Mouse (Mus musculus): ENCODE results near the gene Coq8a.

Coq8a gene

DNA sequence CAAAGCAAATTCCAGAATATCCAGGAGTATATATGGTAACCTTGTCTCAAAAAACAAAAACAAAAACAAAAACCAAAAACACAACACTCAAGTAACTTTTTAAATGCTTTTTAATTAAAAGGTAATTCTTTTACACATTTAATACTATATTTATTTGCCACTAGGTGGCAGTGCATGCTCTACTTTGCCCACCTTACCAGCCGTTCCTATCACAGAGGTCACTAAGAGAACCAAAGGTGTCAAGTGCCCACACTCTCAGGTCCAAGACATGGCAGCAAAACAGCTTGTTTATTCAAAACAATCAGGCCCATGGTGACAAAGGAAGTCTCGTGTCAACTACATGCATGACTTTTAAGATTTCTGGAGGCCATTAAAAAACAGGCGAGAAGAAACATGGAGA is 24.2 kb downstream of the Coq8a start:
- DNase-seq (ENCODE audit: low spot score): no peak

- DNase-seq (ENCODE audit: low spot score): no peak
Measured at GRCm38 (mm10) chr1:180174718-180175117, 24.7 kb downstream of the Coq8a start.

DNA sequence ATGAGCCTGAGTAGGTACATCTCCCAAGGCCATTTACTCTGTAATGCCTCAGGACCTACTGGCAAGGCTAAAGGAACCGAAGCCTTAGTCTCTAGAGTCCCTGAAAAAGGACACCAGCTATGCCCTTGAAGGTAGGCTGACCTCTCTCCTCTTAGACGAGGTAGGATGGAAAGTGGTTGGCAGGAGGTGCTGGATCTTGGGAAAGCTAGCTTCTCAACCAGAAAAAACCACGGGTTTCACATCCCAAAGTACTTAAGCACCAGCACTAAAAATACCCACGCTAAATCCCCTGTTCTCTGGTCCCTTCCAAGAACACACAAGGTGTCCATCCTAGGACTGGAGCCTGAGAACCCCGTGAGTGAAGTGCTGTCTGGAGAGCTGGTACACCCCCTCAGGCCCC is 26.4 kb downstream of the Coq8a start:
- no peak for DNase-seq (ENCODE audit: low spot score)

- peak; percentile 36 for DNase-seq (ENCODE audit: low spot score)
Measured at GRCm38 (mm10) chr1:180172600-180172999, 26.8 kb downstream of the Coq8a start.

- DNase-seq (ENCODE audit: low spot score): no peak
Measured at GRCm38 (mm10) chr1:180171883-180172282, 27.5 kb downstream of the Coq8a start.

DNA sequence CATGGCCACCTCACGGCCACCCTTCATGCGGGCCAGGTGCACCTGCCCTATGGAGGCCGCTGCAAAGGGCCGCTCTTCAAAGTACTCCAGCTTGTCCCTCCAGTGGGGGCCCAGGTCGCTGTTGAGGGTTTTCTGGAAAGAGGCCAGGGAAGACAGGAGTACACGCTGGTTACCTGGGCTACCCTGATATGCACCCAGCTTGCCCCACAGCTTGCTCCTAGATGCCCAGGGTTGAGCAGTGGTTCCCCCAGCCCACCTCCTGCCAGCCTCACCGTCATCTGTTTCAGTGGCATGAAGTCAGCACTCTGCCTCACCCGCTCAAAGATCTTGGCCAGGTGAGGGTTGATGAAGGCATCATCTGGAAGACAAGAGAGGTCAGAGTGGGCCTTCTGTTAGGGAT is 29.3 kb downstream of the Coq8a start:
- no peak for DNase-seq (ENCODE audit: low spot score)

- DNase-seq (ENCODE audit: low spot score): peak; percentile 39
Measured at GRCm38 (mm10) chr1:180169161-180169560, 30.2 kb downstream of the Coq8a start.

DNA sequence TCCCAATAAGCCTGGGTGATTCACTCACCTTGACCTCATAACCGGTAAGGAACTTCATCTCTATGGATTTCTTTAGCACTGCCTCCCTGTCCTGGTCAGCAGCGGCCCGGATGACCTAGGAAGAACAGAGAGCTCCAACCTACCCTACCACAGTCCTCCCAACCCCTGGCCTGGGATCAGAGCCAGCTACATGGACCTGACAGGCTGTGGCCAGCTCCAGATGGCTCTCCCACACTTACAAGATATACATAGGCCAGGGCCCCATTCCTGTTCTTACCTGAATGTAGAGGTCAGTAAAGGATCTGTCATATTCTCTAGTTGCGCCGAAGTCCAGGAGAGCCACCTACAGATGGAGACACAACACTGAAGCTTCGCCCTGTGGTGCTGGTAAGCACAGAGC is 31.1 kb downstream of the Coq8a start:
- peak; percentile 45 for DNase-seq (ENCODE audit: low spot score)

GRCm38 (mm10) chr1:180166533-180166932 is 32.9 kb downstream of the Coq8a start:
- peak; percentile 33 for DNase-seq (ENCODE audit: low spot score)

DNA sequence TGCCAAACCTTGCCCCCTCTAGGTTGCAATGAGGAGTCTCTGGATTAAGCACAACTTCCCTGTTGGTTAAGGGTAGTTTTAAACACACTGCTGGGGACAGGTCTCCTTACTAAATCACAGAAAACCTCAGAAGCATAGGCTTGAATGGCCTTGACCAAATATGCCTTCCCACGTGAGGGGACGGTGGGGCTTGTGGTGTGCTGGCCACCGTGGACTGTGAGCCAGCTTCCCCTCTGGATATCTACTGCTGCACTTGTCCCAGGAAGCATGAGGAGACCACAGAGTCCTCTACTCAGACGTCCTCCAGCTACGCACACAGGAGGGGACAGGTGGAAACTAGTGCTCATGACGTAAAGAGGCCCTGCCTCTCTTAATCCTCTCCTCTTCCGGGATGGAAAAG is 36.4 kb downstream of the Coq8a start:
- DNase-seq (ENCODE audit: low spot score): no peak

DNA sequence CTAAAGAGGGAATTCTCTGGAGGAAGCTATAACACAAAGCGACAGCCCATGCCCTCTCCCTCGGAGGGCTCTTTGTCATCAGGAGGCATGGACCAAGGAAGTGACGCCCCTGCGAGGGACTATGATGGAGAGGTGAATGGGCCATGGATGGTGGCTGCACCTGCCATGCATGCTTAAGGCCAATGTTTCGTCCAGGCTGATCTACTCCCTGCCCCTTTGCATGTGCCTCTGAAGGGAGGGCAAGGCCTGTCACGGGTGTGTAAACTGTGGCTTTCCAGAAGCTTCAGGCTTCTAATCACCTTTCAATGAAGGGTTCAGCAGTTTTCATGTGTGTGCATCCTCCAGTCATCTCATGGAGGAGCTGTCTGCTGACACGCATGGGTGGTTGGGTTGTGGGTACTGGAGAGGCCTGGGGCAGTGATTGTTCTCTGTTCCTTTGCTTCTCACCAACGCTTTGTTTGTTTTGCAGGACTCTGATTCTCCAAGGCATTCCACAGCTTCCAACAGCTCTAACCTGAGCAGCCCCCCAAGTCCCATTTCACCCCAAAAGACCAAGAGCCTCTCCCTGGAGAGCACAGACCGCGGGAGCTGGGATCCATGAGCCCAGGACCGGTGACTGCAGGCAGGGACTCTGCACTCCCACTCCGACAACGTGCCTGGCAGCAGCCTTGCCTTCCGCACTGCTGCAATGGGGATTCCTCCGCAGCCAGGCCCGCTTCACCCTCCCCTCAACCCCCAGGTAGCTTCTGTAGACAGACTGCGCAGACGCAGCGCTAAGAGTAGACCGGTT is 37.6 kb downstream of the Coq8a start:
- no peak for DNase-seq (ENCODE audit: low spot score)

GRCm38 (mm10) chr1:180161160-180161559 is 38.2 kb downstream of the Coq8a start:
- DNase-seq (ENCODE audit: low spot score): no peak

- no peak for DNase-seq (ENCODE audit: low spot score)
Measured at GRCm38 (mm10) chr1:180160545-180160944, 38.9 kb downstream of the Coq8a start.

DNA sequence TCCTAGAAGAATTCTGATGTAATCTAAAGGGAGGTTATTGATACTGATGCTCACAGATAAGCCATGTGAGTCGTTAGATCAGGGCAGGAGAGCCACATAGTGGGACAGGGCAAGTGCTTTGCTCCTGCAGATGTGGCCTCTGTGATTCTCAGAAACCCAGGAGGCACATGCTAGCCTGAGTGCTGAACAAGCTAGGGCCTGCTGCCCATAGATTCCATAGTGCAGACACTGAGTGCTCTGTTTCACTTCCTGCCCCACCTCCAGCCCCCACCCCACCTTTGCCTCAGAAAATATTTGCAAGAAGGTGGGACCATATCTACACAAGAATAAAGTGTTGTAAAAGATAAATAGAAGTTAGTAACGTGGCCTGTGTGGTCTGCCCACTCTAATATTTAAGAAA is 40.8 kb downstream of the Coq8a start:
- DNase-seq (ENCODE audit: low spot score): no peak

- no peak for DNase-seq (ENCODE audit: low spot score)
Measured at GRCm38 (mm10) chr1:180151191-180151590, 48.2 kb downstream of the Coq8a start.

DNA sequence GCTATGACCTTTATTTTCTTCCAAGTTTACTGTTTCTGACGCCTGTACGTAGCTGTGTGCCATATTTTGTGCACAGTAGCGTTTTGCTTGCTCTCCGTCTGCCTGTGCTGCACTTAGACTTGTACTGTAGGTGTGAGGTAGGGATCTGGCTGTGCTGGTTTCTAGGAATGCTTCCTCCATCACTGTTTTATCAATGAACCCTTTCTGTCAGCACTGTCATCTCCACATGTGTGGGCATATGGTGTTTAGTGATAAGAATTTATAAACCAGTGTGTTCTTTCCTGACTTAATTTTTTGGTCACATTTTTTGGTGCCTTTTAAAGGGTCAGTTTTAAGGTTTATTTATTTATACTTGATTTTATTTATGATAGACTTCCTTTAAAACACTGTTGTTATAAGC is 50.8 kb downstream of the Coq8a start:
- DNase-seq (ENCODE audit: low spot score): no peak

DNA sequence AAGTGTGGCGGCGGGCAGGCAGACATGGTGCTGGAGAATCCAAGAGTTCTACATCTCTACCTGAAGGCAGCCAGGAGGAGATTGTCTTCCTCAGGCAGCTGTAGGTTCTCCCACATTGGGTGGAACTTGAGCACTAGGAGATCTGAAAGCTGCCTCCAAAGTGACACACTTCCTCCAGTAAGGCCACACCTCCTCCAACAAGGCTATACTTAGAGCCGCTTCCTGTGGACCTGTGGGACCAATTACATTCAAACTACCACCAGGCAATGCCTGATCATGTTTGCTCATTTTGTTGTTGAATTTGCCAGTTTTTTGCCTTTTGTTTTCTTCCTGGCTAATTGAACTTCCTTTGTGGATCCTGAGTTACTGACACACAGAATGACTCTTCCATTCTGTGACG is 51.4 kb downstream of the Coq8a start:
- no peak for DNase-seq (ENCODE audit: low spot score)

GRCm38 (mm10) chr1:180140970-180141369 is 58.4 kb downstream of the Coq8a start:
- DNase-seq (ENCODE audit: low spot score): no peak

DNA sequence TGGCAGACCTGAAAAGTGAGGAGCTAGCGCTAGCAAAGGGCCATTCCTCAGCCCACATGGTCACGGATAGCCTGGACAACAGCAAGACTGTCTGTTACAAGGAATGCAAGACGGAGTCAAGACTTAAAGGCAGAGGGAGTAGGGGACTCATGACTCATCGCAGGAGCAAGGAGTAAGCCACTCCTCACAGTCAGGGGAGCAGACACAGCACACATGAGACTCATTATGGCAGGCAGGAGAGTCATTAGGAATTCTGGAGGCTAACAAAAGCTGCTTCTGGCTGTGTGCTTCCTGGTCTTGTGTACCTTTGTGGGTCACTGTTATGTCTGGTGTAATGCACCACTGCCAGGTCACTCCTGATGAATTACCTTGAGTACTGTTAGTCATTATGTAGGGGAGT is 60.2 kb downstream of the Coq8a start:
- no peak for DNase-seq (ENCODE audit: low spot score)

- no peak for DNase-seq (ENCODE audit: low spot score)
Measured at GRCm38 (mm10) chr1:180132187-180132586, 67.2 kb downstream of the Coq8a start.

GRCm38 (mm10) chr1:180131402-180131801 is 68.0 kb downstream of the Coq8a start:
- no peak for DNase-seq (ENCODE audit: low spot score)

GRCm38 (mm10) chr1:180128077-180128792 is 71.2 kb downstream of the Coq8a start:
- DNase-seq (ENCODE audit: low spot score): no peak

DNA sequence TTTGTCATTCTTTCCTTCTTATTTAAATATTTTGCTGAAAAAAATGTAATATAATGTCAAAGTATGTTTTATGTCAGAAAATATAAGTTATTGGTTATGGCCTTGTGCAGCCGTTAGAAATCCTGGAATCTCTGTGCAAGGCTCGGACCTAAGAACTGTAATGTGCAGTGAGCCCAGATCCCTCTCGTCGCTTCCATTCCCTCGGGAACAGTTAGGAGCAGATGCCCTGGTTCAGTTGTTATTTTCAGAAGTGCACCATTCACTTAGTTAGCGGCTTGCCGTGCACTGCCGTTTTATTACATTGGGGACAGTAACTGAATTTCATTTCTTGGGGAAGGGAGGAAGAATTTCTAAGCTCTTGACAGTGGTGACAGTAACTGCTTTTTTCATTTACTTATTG is 81.2 kb downstream of the Coq8a start:
- DNase-seq (ENCODE audit: low spot score): no peak

DNA sequence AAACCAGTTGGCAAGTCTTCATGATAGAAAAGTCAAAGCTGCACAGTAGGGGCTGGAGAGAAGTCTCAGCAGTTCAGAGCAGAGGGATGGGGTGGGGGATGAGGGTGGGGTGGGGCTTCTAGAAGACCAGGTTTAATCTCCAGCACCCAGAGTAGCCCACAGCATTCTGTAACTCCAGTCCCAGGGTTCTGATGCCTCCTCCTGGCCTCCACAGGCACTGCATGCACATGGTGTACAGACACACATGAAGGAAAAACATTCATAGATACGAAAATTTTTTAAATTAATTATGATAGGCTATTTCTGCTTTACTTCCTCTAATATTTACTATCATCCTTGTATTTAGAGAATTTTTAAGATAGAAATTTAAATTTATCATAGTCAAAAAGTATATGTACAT is 82.9 kb downstream of the Coq8a start:
- peak; percentile 54 for DNase-seq (ENCODE audit: low spot score)

All from testis, postnatal 10 days (tissue).